Mouse (Mus musculus): ENCODE results near the gene Hephl1. TPM values are rescaled to one million over a fixed set of nuclear protein-coding genes. Genes with fewer than 3 reads are reported as not detected.

Gene Hephl1
- total RNA-seq, 2 experiments from 2014 or later, result 0.15 TPM; not detected in 1

GRCm38 (mm10) chr9:15064176-15064575, 47.7 kb downstream of the Hephl1 start:
- intact Hi-C loops (cut with DNase I), result no loop called here
- DNase-seq, result no peak

DNA sequence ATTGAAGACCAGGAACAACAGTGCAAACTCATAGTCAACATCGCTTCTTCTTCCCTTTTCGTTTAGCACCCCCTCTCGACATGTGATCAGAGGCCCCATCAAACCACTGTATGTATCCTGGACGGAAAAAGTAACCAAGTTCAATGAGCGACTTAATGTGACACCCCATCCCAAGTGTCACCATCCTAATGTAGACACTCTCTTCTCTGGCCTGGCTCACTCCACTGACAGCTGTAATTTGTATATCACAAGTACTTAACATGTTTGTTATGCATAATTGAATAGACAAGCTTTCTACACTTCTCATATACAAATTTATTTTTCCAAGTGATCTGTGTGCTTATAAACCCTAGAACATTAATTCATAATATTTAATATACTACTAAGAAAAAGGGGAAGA, 51.1 kb downstream of the Hephl1 start:
- no peak for DNase-seq
- intact Hi-C loops (cut with DNase I), result no loop called here

DNA sequence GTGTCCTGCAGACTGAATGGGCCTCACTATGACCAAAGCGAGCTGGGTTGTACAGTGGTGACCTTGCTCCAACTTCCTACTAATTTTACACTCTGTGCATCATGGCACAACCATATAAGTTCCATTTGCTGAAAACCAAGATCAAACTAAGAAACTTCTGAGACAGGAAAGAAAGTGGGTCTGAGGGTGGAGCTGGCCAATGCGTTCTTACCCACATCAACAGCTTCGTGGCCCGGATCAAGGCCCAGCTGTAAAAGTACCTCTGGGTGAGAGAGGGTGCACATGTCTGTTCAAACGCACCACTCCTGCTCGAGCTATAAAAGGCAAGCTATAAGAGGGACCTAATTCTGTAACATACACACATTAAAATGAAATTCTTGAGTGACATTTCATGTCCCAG, 51.9 kb downstream of the Hephl1 start:
- intact Hi-C loops (cut with DNase I), result no loop called here
- no peak for DNase-seq

GRCm38 (mm10) chr9:15045740-15046139, 66.2 kb downstream of the Hephl1 start:
- intact Hi-C loops (cut with DNase I), result no loop called here
- no peak for DNase-seq

- intact Hi-C loops (cut with DNase I), result no loop called here
These were observed 66.7 kb downstream of the Hephl1 start, which contains the start of gene Panx1 for GRCm38 (mm10) chr9:15045084-15045669. Gene Panx1 (minus strand): TSS chr9:15045478.

GRCm38 (mm10) chr9:15044391-15045083, 67.4 kb downstream of the Hephl1 start:
- intact Hi-C loops (cut with DNase I), result no loop called here
- DNase-seq, result no peak

More at GRCm38 (mm10) chr9:15045084-15045669, 66.7 kb downstream of the Hephl1 start, which contains the start of gene Panx1:
- DNase-seq, result peak; percentile 69 to 70

GRCm38 (mm10) chr9:15041556-15041955, 70.4 kb downstream of the Hephl1 start:
- intact Hi-C loops (cut with DNase I), result no loop called here
- no peak for DNase-seq

DNA sequence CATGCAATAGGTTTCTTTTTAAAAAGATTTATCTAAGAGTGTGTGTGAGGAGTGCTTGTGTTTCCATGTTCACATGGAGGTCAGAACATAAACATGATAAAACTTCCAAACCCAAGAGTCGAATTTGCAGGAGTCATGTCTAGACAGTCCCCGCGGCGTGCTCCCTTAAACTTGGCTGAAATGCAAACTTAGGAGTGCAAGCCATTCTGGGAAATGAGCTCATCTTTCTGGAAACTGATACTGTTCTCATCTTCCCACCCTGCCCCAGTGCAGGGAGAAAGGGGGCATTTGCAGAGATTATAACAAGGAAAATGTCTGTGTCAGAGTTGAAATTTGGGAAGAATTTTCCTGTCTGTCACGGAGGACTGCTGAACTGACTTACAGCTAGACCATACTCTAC, 72.1 kb downstream of the Hephl1 start:
- DNase-seq, result peak in 1 of 2 experiments; percentile 36
- intact Hi-C loops (cut with DNase I), result loop anchor here (10.0 kb wide), 1 partner anchor 265 kb away; the partner anchor contains the start of genes 4931406C07Rik and Taf1d

DNA sequence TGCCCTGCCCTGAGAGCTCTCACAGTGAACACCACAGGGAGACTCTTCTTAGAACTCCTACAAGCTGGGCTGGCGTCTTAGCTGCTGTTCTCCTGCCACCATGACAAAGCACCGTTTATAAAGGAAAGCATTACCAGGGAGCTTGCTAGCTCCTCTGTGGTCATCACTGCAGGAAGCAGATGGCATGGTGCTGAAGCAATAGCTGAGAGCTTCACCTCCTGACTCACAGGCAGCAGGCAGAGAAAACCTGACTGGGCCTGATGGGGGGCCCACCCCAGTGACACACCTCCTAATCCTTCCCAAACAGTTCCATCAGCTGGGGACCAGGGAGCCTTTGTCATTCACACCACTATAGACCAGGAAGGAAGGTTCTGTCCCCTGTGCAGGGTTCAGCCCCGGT, 74.2 kb downstream of the Hephl1 start:
- intact Hi-C loops (cut with DNase I), result loop anchor here (10.0 kb wide), 1 partner anchor 267 kb away; the partner anchor contains the start of genes 4931406C07Rik and Taf1d

GRCm38 (mm10) chr9:15037237-15037636, 74.7 kb downstream of the Hephl1 start:
- intact Hi-C loops (cut with DNase I), result loop anchor here (10.0 kb wide), 1 partner anchor 268 kb away; the partner anchor contains the start of genes 4931406C07Rik and Taf1d
- no peak for DNase-seq

More for the DNA sequence above, 74.2 kb downstream of the Hephl1 start:
- no peak for DNase-seq

GRCm38 (mm10) chr9:15036807-15037206, 75.1 kb downstream of the Hephl1 start:
- intact Hi-C loops (cut with DNase I), result loop anchor here (10.0 kb wide), 1 partner anchor 268 kb away; the partner anchor contains the start of genes 4931406C07Rik and Taf1d
- no peak for DNase-seq

DNA sequence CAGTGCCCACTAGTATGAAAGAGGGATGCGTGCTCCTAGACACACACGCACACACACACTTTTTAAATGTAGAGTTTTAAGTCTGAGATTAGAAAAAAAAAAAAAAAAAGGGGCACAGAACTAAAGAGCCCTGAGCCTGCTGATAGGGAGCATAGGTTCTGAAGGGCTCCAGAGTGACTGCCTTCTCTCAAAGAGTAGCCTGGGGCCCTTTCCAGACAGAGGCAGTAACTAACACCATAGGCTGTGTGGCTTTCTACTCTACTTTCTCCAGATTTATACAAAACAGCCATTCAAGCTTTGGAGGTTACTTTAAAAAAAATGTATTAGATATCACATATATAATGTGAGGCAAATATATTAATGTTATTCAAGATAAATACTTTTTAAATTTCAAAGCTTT, 75.5 kb downstream of the Hephl1 start:
- DNase-seq, result no peak
- intact Hi-C loops (cut with DNase I), result loop anchor here (10.0 kb wide), 1 partner anchor 268 kb away; the partner anchor contains the start of genes 4931406C07Rik and Taf1d

DNA sequence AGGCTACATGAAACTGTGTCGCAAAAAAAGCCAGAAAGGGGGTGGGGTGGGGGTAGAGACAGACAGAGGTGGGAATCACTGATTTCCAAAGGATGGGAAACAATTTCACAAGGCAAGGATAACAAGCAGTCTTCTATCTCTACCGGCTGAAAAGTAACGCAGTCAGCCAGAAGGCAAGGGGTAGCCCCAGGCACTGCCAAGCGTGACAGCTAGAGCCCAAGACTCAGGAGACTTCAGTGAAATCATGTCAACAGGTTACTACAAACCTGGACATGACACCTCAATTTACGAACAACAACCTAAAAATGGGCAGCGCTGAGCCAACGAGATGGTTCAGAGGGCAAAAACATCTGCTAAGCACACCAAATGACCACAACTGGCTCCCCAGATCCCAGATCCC, 75.9 kb downstream of the Hephl1 start:
- no peak for DNase-seq

DNA sequence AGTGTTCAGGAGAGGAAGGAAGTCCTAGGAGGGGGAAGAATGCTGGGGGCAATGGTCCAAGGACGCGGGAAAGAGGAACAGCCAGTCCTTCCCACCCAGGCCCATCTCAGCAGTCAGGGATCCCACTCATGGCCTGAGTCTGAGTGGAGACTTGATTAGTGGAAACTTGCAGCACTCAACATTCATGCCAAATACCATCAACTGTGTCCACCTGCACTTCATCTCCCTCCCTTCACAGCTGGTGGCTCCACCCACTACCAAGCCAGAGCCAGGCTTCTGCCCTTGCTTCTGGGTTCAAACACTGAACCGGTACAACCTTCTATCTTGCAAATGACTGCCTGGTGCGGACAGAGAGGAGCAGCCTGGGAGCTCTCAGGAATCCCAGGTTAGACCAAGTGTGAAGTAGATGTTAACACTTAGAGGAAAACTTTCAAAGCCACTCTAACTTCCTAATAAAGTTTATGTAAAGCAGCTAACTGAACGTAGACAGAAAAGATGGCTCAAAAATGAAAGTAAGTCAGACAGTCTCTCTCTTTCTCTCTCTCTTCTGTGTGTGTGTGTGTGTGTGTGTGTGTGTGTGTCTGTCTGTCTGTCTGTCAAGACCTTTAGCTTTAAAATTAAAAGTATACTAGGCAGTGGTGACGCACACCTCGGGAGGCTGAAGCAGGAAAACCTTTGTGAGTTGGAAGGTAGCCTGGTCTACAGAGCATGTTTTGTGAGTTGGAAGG, 77.2 kb downstream of the Hephl1 start:
- intact Hi-C loops (cut with DNase I), result loop anchor here (10.0 kb wide), 1 partner anchor 270 kb away; the partner anchor contains the start of genes 4931406C07Rik and Taf1d
- DNase-seq, result peak in 1 of 2 experiments; percentile 51

More for the DNA sequence above, 75.9 kb downstream of the Hephl1 start:
- intact Hi-C loops (cut with DNase I), result loop anchor here (10.0 kb wide), 1 partner anchor 269 kb away; the partner anchor contains the start of genes 4931406C07Rik and Taf1d

GRCm38 (mm10) chr9:15033568-15034160, 78.2 kb downstream of the Hephl1 start:
- peak in 1 of 2 experiments; percentile 44 for DNase-seq
- intact Hi-C loops (cut with DNase I), result loop anchor here (10.0 kb wide), 1 partner anchor 271 kb away; the partner anchor contains the start of genes 4931406C07Rik and Taf1d

DNA sequence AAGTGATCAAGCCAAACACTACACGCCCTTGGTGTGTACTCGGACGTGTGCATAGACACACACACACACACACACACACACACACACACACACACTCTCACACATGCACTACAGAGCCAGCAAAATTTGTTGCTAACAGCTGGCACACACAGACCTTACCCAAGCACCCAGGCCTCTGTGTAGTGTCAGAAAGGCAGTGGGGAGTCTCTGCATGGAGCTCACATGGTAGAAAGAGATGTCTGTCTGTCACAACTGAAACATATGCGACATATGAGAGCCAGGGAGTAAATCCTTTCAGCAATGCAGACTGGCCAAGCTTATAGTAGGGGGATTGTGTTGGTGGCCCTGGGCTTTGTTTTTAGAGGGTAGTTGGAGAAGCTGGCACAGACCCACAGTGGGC, 79.1 kb downstream of the Hephl1 start:
- intact Hi-C loops (cut with DNase I), result loop anchor here (10.0 kb wide), 1 partner anchor 272 kb away; the partner anchor contains the start of genes 4931406C07Rik and Taf1d
- no peak for DNase-seq

DNA sequence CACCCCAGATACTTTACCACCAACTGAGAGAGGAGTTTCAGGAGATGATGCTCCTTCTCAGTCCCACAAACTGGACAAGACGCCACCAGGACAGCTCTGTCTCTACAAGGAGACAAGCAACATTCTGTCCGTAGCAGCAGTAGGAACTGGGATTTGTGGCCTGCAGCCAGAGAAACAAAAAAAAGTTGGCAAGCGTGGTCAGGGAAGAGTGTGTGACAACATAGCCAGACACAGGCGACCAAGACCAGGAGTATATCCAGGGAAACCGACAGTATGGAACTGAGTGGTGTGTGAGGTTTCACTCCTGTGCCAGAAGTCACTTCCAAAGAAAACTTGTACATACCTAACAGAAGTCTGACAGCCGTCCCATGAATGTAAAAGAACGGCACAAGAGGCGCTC, 81.1 kb downstream of the Hephl1 start:
- intact Hi-C loops (cut with DNase I), result loop anchor here (10.0 kb wide), 1 partner anchor 274 kb away; the partner anchor contains the start of genes 4931406C07Rik and Taf1d

GRCm38 (mm10) chr9:15029025-15029727, 82.7 kb downstream of the Hephl1 start:
- intact Hi-C loops (cut with DNase I), result loop anchor here (2.0 kb wide), 2 partner anchors 140 to 184 kb away; no protein-coding TSS in a partner anchor

More for the DNA sequence above, 81.1 kb downstream of the Hephl1 start:
- DNase-seq, result peak; percentile 87 to 88

DNA sequence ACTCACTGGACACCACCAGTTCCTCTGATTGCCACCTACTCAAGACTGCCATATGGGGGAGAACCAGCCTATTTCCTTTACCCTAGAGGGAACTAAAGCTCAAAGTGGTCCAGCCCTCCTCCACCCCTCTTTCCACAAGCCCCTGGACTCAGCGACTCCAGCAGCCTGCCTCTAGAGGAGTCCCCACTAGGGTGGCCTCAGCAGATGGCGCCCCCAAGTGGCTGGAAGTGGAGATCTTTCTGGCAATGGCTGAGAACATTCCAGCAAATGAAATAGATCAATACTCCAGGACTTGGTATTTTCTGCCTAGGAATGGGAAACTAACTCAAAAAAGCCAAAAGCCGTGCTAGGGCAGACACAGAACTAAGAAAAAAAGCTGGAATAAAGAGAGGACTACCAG, 84.2 kb downstream of the Hephl1 start:
- intact Hi-C loops (cut with DNase I), result loop anchor here (2.0 kb wide), 2 partner anchors 141 to 185 kb away; no protein-coding TSS in a partner anchor
- DNase-seq, result no peak

More at GRCm38 (mm10) chr9:15029025-15029727, 82.7 kb downstream of the Hephl1 start:
- peak; percentile 60 to 78 for DNase-seq

Measured in heart, postnatal 10 days (tissue).